Mouse (Mus musculus) hindbrain, embryonic 10.5 days (tissue): ENCODE measurements around the gene Ift122. TPM values are rescaled to one million over a fixed set of nuclear protein-coding genes. Genes with fewer than 3 reads are reported as not detected.

Source experiments
- DNase-seq: peaks from one replicate; pipeline ENCODE4 v3.0.0-alpha.2; 2017; ENCODE audit warnings: low spot score
- H3K27ac ChIP-seq: fragments of 300-500 bp; sonication (generic); 2 replicates; pipeline ENCODE4 v1.5.1; 2016; ENCODE audit warnings: mild to moderate bottlenecking, moderate library complexity
- H3K27me3 ChIP-seq: fragments of 300-500 bp; sonication (generic); 2 replicates; pipeline ENCODE4 v1.6.1; 2016; ENCODE audit warnings: mild to moderate bottlenecking; ENCODE audit not compliant: poor library complexity, insufficient read depth, severe bottlenecking
- H3K36me3 ChIP-seq: fragments of 300-500 bp; sonication (generic); 2 replicates; pipeline ENCODE4 v1.6.1; 2016; ENCODE audit warnings: mild to moderate bottlenecking, moderate library complexity
- H3K4me1 ChIP-seq: fragments of 300-500 bp; sonication (generic); replicated peaks from 2 replicates; pipeline ENCODE4 v1.6.1; 2016; ENCODE audit warnings: mild to moderate bottlenecking
- H3K4me3 ChIP-seq: fragments of 300-500 bp; sonication (generic); 2 replicates; pipeline ENCODE4 v1.5.1; 2016; ENCODE audit warnings: mild to moderate bottlenecking, moderate library complexity
- H3K9me3 ChIP-seq: fragments of 300-500 bp; sonication (generic); 2 replicates; pipeline ENCODE4 v1.6.1; 2016; ENCODE audit warnings: mild to moderate bottlenecking, moderate library complexity
- WGBS: fragments of 180-500 bp; shearing (Covaris S2); methylation state at CpG from one replicate; pipeline ENCODE4 v1.1.7; 2016; 5-methylcytosine and 5-hydroxymethylcytosine counted together
- polyA plus RNA-seq: library from polyadenylated mRNA; unstranded; fragments of >200 nt; fragmentation: Nextera tagmentation; extraction: Ambion mirVana; gene quantifications from 2 replicates; pipeline ENCODE4 v1.2.1, GENCODE M21; 2016

The Ift122 gene
- 28.8 and 30.6 TPM in 2 replicates for polyA plus RNA-seq

- peak; percentile 99 for DNase-seq
- H3K27me3 ChIP-seq = no peaks in the 10 kb centered on the region
- H3K36me3 ChIP-seq = peaks cover 25% of the 10 kb centered on the region
- no peaks in the 10 kb centered on the region for H3K9me3 ChIP-seq
- WGBS = under 1% methylated on average over 51 of the region's 51 CpGs
- peak within 1 kb of the TSS; percentile 75 for H3K4me3 ChIP-seq
- peak within 1 kb of the TSS; percentile 91 for H3K27ac ChIP-seq
- H3K4me1 ChIP-seq = peaks cover 23% of the 10 kb centered on the region
Measured at GRCm38 (mm10) chr6:115853091-115853813, at the start of gene Ift122, which contains the start of gene Mbd4. Ift122 (plus strand) TSS chr6:115853470. Mbd4 (minus strand) TSS chr6:115853371.

DNA sequence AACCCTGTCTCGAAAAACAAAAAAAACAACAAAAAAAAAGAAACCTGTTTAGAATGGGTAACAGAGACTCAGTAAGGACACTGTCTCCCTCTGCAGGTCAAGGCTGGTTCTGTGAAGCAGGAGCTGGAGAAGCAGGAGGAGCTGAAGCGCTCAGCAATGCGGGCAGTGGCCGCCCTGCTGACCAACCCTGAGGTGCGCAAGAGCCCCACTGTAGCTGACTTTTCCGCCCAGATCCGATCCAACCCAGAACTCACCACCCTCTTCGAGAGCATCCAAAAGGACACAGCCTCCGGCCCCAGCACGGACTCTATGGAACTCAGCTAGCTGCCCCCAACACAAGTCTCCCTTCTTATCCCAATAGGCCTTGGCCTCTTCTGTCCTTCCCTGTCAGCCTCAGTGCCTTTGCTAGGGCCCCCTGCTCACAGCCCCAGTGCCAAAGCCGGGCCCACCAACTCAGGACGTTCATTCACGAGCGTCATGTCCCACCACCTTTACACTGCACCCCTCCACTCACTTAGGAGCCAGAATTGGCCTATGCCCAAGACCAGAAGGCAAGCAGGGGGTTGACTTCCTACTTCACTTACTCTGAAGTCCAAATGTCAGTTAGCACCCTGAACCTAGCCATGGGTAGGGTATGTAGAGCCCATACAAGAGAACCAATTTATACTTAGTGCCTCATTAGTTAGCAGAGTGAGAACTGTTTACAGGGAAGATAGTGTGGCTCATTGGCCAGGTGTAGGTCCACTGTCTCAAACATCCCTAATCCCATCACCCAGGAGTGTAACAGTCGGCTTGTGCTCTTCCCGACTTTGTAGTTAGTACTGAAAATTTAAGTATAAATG lies 49.5 kb upstream of the Ift122 start:
- Histone ChIP-seq H3K36me3 (peaks cover 90% of the 10 kb centered on the region), H3K4me1 (peaks cover 19% of the 10 kb centered on the region), H3K9me3 (no peaks in the 10 kb centered on the region), H3K27me3 (no peaks in the 10 kb centered on the region), H3K27ac (no peak overlapping the region), H3K4me3 (no peak overlapping the region)
- 50% methylated on average over 16 of the region's 16 CpGs for WGBS
- peak; percentile 72 for DNase-seq

GRCm38 (mm10) chr6:115804432-115805192 lies 48.7 kb upstream of the Ift122 start:
- no peak for DNase-seq
- H3K4me3 ChIP-seq = no peak overlapping the region
- H3K36me3 ChIP-seq = peaks cover 81% of the 10 kb centered on the region
- no peaks in the 10 kb centered on the region for H3K27me3 ChIP-seq
- no peaks in the 10 kb centered on the region for H3K9me3 ChIP-seq
- H3K4me1 ChIP-seq = peaks cover 19% of the 10 kb centered on the region
- H3K27ac ChIP-seq = no peak overlapping the region
- 76% methylated on average over 10 of the region's 10 CpGs for WGBS

DNA sequence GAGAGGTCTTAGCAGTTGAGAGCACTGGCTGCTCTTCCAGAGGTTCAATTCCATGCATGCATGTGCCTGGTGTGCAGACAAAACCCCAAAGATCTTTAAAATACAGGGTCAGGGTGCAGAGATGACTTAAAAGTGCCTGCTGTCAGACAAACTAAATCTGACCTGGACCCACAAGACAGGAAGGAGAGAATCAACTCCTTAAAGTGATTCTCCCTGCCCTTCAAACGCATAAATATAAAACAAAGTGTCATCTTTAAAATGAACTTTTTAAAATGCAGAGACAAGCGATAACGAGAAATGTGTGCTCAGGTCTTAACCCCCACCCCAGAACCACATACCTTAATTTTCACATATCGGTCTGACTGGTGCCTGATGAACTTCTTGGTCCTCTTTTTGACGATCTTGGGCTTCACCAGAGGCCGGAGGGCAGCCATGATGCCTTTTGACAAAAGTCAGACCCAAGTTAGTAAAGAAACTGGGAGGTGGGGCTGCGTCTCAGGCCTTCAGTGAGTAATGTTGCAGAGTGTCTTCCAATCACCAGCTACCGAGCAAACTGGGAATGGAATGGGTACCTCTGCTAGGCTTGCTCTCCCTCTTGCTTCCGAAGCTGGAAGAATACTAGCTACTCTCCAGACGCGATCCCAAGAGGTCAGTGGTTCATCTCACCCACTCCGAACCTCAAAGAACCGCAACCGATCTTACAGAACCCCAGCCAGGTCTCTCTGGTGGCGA lies 45.6 kb upstream of the Ift122 start:
- no peaks in the 10 kb centered on the region for H3K27me3 ChIP-seq
- peak overlapping the region; percentile 86 for H3K4me3 ChIP-seq
- peaks cover 19% of the 10 kb centered on the region for H3K4me1 ChIP-seq
- DNase-seq = no peak
- H3K36me3 ChIP-seq = peaks cover 51% of the 10 kb centered on the region
- H3K9me3 ChIP-seq = no peaks in the 10 kb centered on the region
- 4% methylated on average over 15 of the region's 15 CpGs for WGBS
- peak overlapping the region; percentile 100 for H3K27ac ChIP-seq

GRCm38 (mm10) chr6:115808196-115808487 lies 45.1 kb upstream of the Ift122 start:
- Histone ChIP-seq H3K27ac (peak overlapping the region; percentile 100), H3K27me3 (no peaks in the 10 kb centered on the region), H3K4me3 (peak overlapping the region; percentile 86), H3K9me3 (no peaks in the 10 kb centered on the region), H3K36me3 (peaks cover 46% of the 10 kb centered on the region), H3K4me1 (peaks cover 19% of the 10 kb centered on the region)
- WGBS = 1% methylated on average over 22 of the region's 22 CpGs
- no peak for DNase-seq

DNA sequence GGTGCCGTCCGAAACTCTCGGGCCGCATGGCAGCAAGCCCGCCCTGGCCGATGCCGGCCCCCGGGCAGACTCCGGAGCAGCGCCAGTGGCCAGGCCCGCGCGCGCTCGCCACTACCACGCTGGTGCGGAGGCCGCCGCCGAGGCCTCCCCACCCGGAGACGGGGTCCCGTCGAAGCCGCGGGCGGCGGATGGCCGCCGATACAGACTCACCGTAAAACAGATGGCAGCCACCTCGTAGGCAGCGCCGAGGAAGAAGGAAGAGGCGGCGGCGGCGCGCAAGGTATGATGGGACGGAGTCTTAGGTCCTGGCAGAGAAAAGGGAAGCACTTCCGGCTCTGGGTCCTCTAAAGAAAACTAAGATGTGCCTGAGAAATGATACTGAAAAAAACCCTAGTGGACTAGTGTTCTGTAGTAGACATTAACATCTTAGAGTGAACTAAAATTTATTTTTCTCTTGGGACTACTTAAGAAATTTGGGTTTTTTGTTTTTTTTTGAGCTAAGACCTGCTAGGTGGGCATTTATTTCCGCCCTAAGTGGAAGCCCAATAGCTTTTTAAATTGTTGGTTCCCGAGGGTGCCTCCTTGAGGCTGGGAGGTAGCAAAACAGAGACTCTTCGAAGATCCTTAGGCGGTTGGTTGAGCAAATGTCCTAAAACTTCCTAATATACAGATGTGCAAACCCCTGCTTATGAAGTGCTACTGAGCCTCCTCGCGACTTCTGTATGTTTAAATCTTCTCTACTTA lies 44.6 kb upstream of the Ift122 start, which contains the start of gene Rpl32:
Rpl32 (minus strand) TSS at position 260 of the 744 bp plus-strand sequence.
- H3K4me3 ChIP-seq = peak within 1 kb of the TSS; percentile 86
- H3K36me3 ChIP-seq = peaks cover 41% of the 10 kb centered on the region
- H3K4me1 ChIP-seq = peaks cover 19% of the 10 kb centered on the region
- DNase-seq = peak; percentile 85
- WGBS = under 1% methylated on average over 47 of the region's 47 CpGs
- H3K27me3 ChIP-seq = no peaks in the 10 kb centered on the region
- H3K9me3 ChIP-seq = no peaks in the 10 kb centered on the region
- peak within 1 kb of the TSS; percentile 100 for H3K27ac ChIP-seq

DNA sequence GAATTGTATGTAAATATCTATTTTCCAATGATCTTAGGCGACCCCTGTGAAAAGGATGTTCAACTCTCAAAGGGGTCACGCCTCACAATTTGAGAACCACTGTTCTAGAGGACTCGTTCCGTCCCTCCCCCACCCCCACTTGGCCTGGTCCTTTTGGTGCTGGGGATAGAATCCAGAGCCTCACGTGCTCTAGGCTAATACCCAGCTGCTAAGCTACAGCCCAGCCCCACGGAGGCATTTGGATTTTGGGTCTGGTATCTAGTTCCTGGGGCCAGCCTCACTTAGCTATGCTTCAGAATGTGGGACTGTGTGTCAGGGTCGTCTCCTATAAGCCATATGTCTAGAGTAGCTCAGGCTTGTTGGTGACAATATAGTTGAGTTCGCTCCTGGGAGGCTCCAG lies 41.7 kb upstream of the Ift122 start:
- Histone ChIP-seq H3K9me3 (no peaks in the 10 kb centered on the region), H3K4me3 (no peak overlapping the region), H3K27me3 (no peaks in the 10 kb centered on the region), H3K36me3 (peaks cover 12% of the 10 kb centered on the region), H3K4me1 (peaks cover 18% of the 10 kb centered on the region), H3K27ac (no peak overlapping the region)
- no peak for DNase-seq
- WGBS = 78% methylated on average over 8 of the region's 8 CpGs

DNA sequence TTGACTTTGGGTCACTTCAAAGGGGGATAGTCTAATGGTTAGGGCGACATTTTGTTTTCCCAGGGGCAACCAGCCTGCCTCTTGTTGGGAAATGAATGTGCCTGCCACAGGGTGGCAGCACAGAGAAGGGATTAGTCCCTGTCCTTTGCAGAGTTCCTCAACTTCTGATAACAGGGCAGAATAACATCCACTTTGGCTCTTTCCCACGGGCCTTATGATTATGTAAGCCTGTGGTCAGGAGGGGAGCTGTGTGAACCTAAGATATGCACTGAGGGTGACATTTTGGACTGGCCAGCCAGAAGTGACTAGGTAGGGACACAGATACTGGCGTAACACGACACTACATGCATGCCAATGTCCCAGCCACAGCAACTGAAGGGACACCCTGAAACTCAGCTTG lies 39.2 kb upstream of the Ift122 start:
- H3K27me3 ChIP-seq = no peaks in the 10 kb centered on the region
- H3K9me3 ChIP-seq = no peaks in the 10 kb centered on the region
- H3K36me3 ChIP-seq = no peaks in the 10 kb centered on the region
- no peak overlapping the region; the same call in 1 of the 2 replicates for H3K27ac ChIP-seq
- peaks cover 7% of the 10 kb centered on the region; the same call in 1 of the 2 replicates for H3K4me1 ChIP-seq
- DNase-seq = peak; percentile 59
- no peak overlapping the region for H3K4me3 ChIP-seq
- 32% methylated on average over 4 of the region's 4 CpGs for WGBS

DNA sequence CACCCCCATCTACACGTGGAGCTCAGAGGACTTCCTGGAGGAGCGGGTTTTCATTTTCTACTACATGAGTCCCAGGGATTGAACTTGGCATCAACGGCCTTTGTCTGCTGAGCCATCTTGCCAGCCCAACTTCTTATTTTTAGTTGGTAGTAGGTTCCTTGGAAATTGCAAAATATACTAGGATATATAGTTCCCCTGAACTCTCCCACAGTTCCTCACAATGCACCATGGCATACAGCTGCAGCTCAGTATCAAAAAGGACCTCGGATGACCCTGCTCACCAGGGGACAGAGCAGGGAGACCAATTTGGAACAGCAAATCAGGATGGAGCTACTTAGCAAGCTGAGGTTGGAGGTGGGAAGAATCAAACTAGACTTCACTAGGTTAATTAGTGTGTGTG lies 38.2 kb upstream of the Ift122 start:
- WGBS = 80% methylated on average over 4 of the region's 4 CpGs
- Histone ChIP-seq H3K27me3 (no peaks in the 10 kb centered on the region), H3K27ac (no peak overlapping the region), H3K36me3 (no peaks in the 10 kb centered on the region), H3K4me1 (peaks cover 7% of the 10 kb centered on the region; the same call in 1 of the 2 replicates), H3K4me3 (no peak overlapping the region), H3K9me3 (no peaks in the 10 kb centered on the region)
- DNase-seq = no peak

GRCm38 (mm10) chr6:115818129-115818528 lies 35.1 kb upstream of the Ift122 start:
- H3K4me3 ChIP-seq = no peak overlapping the region
- DNase-seq = no peak
- no peak overlapping the region for H3K27ac ChIP-seq
- no peaks in the 10 kb centered on the region for H3K9me3 ChIP-seq
- H3K27me3 ChIP-seq = no peaks in the 10 kb centered on the region
- H3K4me1 ChIP-seq = peaks cover 7% of the 10 kb centered on the region; the same call in 1 of the 2 replicates
- H3K36me3 ChIP-seq = no peaks in the 10 kb centered on the region
- WGBS = 77% methylated on average over 2 of the region's 2 CpGs

GRCm38 (mm10) chr6:115821216-115821993 lies 31.9 kb upstream of the Ift122 start:
- H3K27ac ChIP-seq = no peak overlapping the region

More at GRCm38 (mm10) chr6:115821216-115821993, 31.9 kb upstream of the Ift122 start:
- H3K9me3 ChIP-seq = no peaks in the 10 kb centered on the region
- H3K4me1 ChIP-seq = peaks cover 8% of the 10 kb centered on the region; the same call in 1 of the 2 replicates
- H3K36me3 ChIP-seq = no peaks in the 10 kb centered on the region
- no peaks in the 10 kb centered on the region for H3K27me3 ChIP-seq
- no peak for DNase-seq
- no peak overlapping the region for H3K4me3 ChIP-seq
- WGBS = 89% methylated on average over 8 of the region's 8 CpGs
